28 mouse cellular contexts compared by ENCODE assay signal in genomic region chr5:75597316-75597715, GRCm38 (mm10). TPM values are rescaled to one million over a fixed set of nuclear protein-coding genes. Genes with fewer than 3 reads are reported as not detected.
DNase-seq lines count a peak whose midpoint lies in the region; ATAC-seq and TF ChIP-seq lines count a peak whose summit lies in the region.
"Had no signal": no experiment of that assay in that cellular context is flagged by ENCODE, and none has a peak within 500 bp of the region (broad histone marks: within the 10 kb centered on the region; RNA-seq: fewer than 3 reads in every experiment).

No protein-coding gene starts in this region.

- H3K9ac ChIP-seq in ES-E14 (ENCODE audit: insufficient read depth, low read depth, low read length, poor library complexity, severe bottlenecking): no peak overlapping the region
- no peak overlapping the region for H3K9ac ChIP-seq in hindbrain, embryonic 12.5 days
- H3K9ac ChIP-seq: embryonic facial prominence, embryonic 13.5 days; forebrain, embryonic 12.5 days; forebrain, embryonic 15.5 days; hindbrain, embryonic 15.5 days had no signal

- no peak overlapping the region for H3K4me3 ChIP-seq in heart, embryonic 10.5 days
- no peak overlapping the region for H3K4me3 ChIP-seq in ES-E14 (ENCODE audit: insufficient read depth in 1 of 2, low read depth in 1 of 2, low read length in 2 of 2, poor library complexity in 1 of 2, severe bottlenecking in 1 of 2)
- H3K4me3 ChIP-seq in hindbrain, embryonic 12.5 days: no peak overlapping the region
- H3K4me3 ChIP-seq: embryonic facial prominence, embryonic 10.5 days; embryonic facial prominence, embryonic 13.5 days; erythroblast, embryonic 14.5 days; forebrain, embryonic 12.5 days; forebrain, embryonic 15.5 days; heart, adult 2 months; heart, embryonic 13.5 days; hindbrain, embryonic 15.5 days had no signal

- DNase-seq in heart, embryonic 10.5 days (ENCODE audit: low spot score): no peak
- DNase-seq in heart, adult 18-20 months: no peak
- DNase-seq in ES-E14 (ENCODE audit: low read depth, low spot score): peak; percentile 22
- peak; percentile 71 for DNase-seq in ZHBTc4 (ENCODE audit: low read depth, low spot score)
- DNase-seq: adrenal gland, postnatal 10 days; adrenal gland, postnatal 36 days; cerebellum, adult 11-12 months; cerebellum, adult 8-10 months; cerebellum, postnatal 10 days; cerebellum, postnatal 36 days; embryo, embryonic 11 days; gastrocnemius, postnatal 25 days; heart, adult 2 months; heart, postnatal 14 days; heart, postnatal 4 days; kidney, adult 2 months had no signal

- peak overlapping the region; percentile 18; the same call in 1 of the 2 replicates for H3K27ac ChIP-seq in heart, embryonic 10.5 days
- H3K27ac ChIP-seq in ES-E14 (ENCODE audit: insufficient read depth, low read depth, low read length, poor library complexity, severe bottlenecking): no peak overlapping the region
- H3K27ac ChIP-seq in hindbrain, embryonic 12.5 days: no peak overlapping the region
- H3K27ac ChIP-seq: embryonic facial prominence, embryonic 10.5 days; embryonic facial prominence, embryonic 13.5 days; forebrain, embryonic 12.5 days; forebrain, embryonic 15.5 days; heart, adult 2 months; hindbrain, embryonic 15.5 days had no signal

- no peaks in the 10 kb centered on the region for H3K36me3 ChIP-seq in heart, embryonic 10.5 days
- no peaks in the 10 kb centered on the region for H3K36me3 ChIP-seq in ES-E14 (ENCODE audit: control insufficient read depth, insufficient read depth, low read length, poor library complexity, severe bottlenecking)
- no peaks in the 10 kb centered on the region for H3K36me3 ChIP-seq in hindbrain, embryonic 12.5 days
- H3K36me3 ChIP-seq: embryonic facial prominence, embryonic 10.5 days; embryonic facial prominence, embryonic 13.5 days; forebrain, embryonic 12.5 days; forebrain, embryonic 15.5 days; heart, embryonic 13.5 days; hindbrain, embryonic 15.5 days had no signal

- H3K4me2 ChIP-seq in hindbrain, embryonic 12.5 days (replicated peaks): no peak overlapping the region
- H3K4me2 ChIP-seq: embryonic facial prominence, embryonic 13.5 days; forebrain, embryonic 12.5 days; forebrain, embryonic 15.5 days; heart, embryonic 13.5 days; hindbrain, embryonic 15.5 days had no signal

- no peaks in the 10 kb centered on the region for H3K27me3 ChIP-seq in heart, embryonic 10.5 days (ENCODE audit: insufficient read depth, poor library complexity, severe bottlenecking)
- no peaks in the 10 kb centered on the region for H3K27me3 ChIP-seq in hindbrain, embryonic 12.5 days
- H3K27me3 ChIP-seq: embryonic facial prominence, embryonic 13.5 days; forebrain, embryonic 15.5 days; heart, embryonic 13.5 days; hindbrain, embryonic 15.5 days; Patski had no signal

- in situ Hi-C loops in ES-E14 (cut with MboI; ENCODE audit: low sequenced_read_pairs in 2 of 2, unreplicated experiment in 2 of 2): no loop called here

- peaks cover 40% of the 10 kb centered on the region for H3K4me1 ChIP-seq in heart, embryonic 10.5 days
- H3K4me1 ChIP-seq in ES-E14 (ENCODE audit: control insufficient read depth in 2 of 2, insufficient read depth in 2 of 2, low read length in 2 of 2, poor library complexity in 1 of 2): peaks cover 15 to 18% of the 10 kb centered on the region in 2 experiments
- H3K4me1 ChIP-seq in hindbrain, embryonic 12.5 days: peaks cover 37% of the 10 kb centered on the region

- no peak for ATAC-seq in cerebellum, adult (ENCODE audit: insufficient number of reproducible peaks, low FRiP score, low TSS enrichment)
- no peak for ATAC-seq in hindbrain, embryonic 12.5 days (ENCODE audit: low FRiP score)
- ATAC-seq: activated CD4-positive, CD25-positive, alpha-beta regulatory T cell, adult 4 months; forebrain, embryonic 15.5 days; intestine, postnatal 0 days; Patski had no signal

- H3K9me3 ChIP-seq in heart, embryonic 10.5 days: no peaks in the 10 kb centered on the region
- no peaks in the 10 kb centered on the region for H3K9me3 ChIP-seq in ES-E14 (ENCODE audit: control insufficient read depth, insufficient read depth, low read depth, low read length)
- H3K9me3 ChIP-seq in hindbrain, embryonic 12.5 days (replicated peaks): no peaks in the 10 kb centered on the region
- H3K9me3 ChIP-seq: embryonic facial prominence, embryonic 10.5 days; embryonic facial prominence, embryonic 13.5 days; forebrain, embryonic 12.5 days; forebrain, embryonic 15.5 days; heart, embryonic 13.5 days; hindbrain, embryonic 15.5 days had no signal

- 54% methylated on average over 2 of the region's 2 CpGs for whole genome bisulfite sequencing in heart, embryonic 10.5 days
- WGBS in hindbrain, embryonic 12.5 days: 84% methylated on average over 2 of the region's 2 CpGs

TF ChIP-seq in ES-E14, 5 proteins besides CTCF, POLR2A, EP300 and RAD21:
- TF ChIP-seq ZNF384 (IDR thresholded peaks at IDR 0.05; ENCODE audit: low read depth, low read length): no peak
- no peak for TF ChIP-seq HCFC1 (IDR thresholded peaks at IDR 0.05; ENCODE audit: borderline replicate concordance, insufficient read depth, low read length)
- no peak for TF ChIP-seq MAFK (IDR thresholded peaks at IDR 0.05; ENCODE audit: insufficient read depth, low read depth, low read length)

RNA-seq across cellular contexts. Expression of gene Kit, which starts 22.6 kb away (rescaled TPM):
- 11.6 and 12.2 TPM in 2 replicates for polyA plus RNA-seq in heart, embryonic 10.5 days (2016; fragmentation: Nextera tagmentation; extraction: Ambion mirVana)
- 1 to 10 TPM; 2.8 to 3.2 TPM for total RNA-seq in heart, adult 18-20 months (2021)
- 37.3 and 66.4 TPM in 2 replicates for total RNA-seq in ES-E14 (2012; rRNA removed)
- 41.6 and 46.1 TPM in 2 replicates for polyA plus RNA-seq in hindbrain, embryonic 12.5 days (2016; fragmentation: Nextera tagmentation; extraction: Ambion mirVana)

Comparison
In these comparisons a context has a peak if more than half of its experiments do, and no peak if none do; other contexts are left out.
1. DNase-seq: peak in ES-E14 (single experiment) and ZHBTc4 (single experiment); none in heart, embryonic 10.5 days (single experiment) and heart, adult 18-20 months (0 of 2).